Mouse (Mus musculus): ENCODE measurements around the gene Cryz.

Cryz gene

DNA sequence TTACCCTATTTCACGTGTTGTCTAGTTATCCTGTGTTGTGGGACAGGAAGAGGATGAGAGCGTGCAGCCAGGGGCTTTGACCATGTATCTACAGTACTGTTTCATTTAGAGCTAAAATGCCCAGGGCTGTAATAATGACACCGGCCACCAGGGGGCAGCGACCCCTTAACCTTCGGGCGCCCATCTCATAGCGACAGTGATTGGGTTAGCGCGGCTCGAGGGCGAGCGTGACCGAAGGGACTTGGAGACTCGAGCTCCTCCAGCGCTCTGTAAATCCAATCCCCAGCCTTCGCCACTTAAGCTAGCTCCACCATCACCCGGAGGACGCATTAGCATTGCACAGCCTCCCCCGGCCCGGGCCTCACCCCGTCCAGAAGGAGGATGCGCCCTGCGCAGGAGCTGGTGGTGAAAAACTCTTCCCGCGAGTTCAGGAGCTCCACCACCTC lies at the start of gene Cryz:
Gene Cryz, plus strand, starts transcription at position 224 of the 446 bp plus-strand sequence.
- peak; percentile 86 to 95 for DNase-seq (ENCODE audit: low spot score in 2 of 2)

DNA sequence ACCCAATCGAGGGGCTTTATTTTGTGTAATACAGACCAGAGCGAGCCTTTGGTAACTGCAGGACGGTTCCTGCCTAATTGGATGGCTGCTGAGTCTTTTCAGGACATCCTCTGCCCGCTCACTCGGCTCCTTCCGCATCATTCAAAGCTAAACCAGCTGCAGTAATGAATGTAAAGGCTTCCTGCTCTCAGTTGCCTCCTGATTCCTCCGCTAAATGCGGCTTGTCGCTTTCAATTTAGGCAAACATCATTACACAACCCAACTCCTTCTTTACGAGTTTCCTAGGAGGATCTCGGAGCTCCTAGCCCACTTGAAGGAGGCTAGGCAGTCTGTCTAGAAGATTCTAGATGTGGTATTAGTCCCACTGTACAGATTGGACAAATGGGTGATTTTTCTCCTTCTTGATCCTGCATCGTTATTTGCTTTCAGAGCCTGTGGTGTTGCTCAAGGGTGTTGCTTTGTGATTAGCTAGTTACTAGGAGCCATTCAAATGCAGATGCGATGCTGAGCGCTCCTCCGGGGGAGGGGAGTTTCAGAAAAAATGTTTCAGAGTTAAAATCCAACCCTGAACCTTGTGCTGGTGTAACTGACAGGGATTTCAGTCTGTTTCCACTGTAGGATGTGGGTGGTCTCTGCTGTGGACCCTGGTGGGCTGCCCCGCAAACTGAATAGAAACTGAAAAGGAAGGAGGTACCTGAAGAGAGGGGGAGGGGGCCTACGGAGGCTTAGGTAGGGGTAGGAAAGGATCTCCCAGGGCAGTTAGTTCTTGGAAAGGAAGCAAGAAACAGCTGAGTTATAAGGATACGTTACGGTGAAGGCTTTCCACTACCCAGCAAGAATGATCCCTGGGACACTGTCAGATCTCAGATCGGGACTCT lies 48.7 kb upstream of the Cryz start:
- DNase-seq (ENCODE audit: low spot score in 2 of 2): no peak

DNA sequence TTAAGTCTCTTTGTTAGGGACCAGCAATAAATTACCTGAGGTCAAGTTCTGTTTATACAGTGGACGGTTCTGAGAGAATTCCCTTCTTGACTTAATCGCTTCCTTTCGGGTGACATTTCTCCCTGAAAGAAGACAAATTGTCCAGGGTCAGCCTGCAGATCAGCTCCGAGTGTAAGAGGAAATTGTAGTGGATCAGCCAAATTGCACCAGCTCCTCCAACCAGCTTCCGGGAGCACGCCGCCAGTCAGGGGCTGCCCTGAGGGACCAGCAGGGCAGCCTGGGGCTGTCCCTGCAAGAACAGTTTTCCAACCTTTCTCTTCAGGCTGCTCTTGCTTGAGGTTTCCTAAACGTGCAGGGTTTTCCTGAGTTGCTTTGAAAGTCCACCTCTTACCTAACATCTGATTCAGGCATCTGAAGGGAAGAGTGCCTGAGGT lies 47.6 kb upstream of the Cryz start:
- DNase-seq (ENCODE audit: low spot score in 2 of 2): no peak

DNA sequence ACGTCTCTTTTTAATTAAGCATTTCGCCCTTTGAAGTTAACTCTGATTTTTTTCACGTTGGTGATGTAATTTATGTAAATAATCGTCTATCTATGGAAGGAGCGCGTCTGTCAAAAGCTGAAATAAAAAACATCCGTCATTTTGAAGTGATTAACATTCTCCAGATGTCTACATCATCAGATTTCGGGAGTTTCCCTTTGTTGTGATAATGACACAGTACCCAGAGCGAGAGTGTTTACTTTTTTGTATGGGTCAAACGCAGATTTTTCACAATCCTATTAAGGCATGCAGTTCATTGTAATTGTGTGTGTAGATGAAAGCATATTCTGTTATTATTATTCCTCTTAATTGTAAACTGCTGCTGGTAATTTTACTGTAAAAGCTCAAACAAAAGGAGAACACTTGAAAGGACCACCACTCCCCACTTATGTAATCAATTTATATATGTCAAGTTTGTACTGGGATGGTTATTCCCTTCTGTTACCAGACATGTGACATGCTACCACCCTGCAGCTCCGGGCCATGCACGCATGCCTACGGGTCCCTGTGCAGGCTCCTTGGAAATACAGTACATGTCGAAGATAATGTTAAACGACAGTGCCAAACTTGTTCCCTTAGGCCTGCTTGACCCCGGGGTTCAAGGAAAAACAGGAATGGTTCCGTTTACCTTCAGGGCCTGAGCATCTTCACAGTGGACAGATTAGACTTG lies 46.0 kb upstream of the Cryz start:
- DNase-seq (ENCODE audit: low spot score in 2 of 2): no peak

DNA sequence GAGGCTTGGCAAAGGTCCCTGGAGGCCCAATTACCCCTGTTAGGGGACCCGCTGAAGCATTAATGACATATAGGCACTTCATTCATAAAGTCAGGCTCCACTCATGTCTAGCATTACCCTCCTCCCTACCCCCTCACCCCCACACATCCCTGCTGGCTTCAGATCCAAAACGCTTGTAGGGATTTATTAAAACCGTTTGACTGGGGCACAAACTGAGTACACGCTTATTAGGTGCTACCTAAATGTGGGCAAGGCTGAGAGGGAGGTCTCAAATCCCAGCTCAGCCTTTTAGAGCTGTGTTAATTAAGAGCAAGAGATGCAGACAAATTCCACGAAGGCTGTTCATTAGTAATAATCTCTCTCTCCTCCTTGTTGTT lies 45.5 kb upstream of the Cryz start:
- no peak for DNase-seq (ENCODE audit: low spot score in 2 of 2)

DNA sequence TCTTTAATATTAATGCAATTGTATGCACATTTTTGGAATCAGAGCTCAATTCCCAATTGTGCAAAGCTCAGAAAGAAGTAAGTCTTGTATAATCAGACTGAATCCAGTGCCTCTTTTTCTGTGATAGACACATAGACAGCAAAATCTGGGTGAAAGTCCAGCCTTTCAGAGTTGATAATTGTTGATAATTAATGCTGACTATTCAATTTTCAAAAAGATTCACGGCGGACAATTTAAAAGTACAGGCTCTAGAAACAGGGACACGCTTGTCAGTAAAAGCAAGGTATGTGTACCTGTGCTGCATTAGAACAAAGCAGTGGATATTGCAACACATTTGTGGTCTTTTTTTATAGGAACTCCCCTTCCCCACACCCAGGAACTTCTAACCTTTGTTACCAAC lies 34.3 kb upstream of the Cryz start:
- no peak for DNase-seq (ENCODE audit: low spot score in 2 of 2)

DNA sequence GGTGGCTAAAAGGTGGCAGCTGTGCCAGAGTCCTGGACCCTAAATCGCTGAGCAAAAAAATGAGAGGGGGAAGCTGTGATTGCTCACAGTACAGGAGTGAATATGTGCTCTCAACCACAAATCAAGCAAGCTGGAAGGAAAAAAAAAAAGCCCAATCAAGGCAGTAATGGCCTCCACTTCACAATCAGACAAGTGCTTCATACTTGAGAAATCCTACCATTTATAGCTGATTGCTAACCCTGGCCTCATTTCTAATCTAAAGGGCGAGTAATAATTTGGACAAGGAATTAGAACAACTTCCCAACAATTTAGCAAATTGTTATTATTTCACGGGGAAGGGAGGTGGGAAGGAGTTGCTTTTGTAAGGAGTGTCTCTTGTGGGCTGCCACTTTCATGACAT lies 31.1 kb upstream of the Cryz start:
- DNase-seq (ENCODE audit: low spot score in 2 of 2): no peak

DNA sequence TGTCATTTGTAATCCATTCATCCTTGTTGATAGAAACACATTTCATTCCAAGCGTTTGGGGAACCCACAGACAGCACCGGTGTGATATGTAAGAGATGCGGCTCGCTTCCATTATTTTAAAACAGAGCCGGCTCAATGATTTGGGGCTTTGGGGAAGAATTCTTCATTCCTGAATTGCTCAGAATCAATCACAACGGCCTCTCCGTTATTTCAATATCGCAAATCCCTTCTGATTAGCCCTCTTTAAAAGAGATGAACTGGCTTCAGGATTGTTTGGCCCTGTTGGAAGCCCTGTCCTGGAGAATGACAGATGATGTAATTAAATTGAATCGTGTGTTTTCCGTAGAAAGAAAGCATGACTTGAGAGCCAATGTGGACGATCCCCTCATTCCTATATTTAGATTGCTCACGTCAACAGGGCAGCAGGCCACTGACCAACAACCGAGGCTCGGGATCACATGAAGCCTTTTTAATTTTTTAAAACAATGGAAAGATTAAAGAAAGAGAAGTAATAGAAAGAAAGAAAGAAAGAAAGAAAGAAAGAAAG lies 26.4 kb upstream of the Cryz start:
- DNase-seq (ENCODE audit: low spot score in 2 of 2): no peak

DNA sequence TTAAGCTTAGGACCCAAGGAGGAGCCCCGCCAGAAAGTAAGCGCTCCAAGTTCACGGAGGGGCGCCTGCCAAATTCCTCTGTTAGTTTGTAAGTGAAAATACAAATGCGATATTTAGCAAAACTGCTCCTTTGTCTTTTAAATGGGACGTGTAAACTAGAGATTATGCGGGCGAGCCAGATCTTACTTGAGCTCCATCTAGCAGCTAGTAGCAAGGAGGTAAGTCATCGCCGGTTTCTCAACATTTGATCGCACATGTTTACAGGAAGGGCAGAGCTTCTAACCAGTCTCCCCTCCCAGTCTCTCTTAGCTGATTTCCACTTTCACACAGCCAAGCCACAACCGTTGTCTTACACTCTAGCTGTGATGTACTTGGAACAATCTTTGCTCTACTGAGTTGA lies 25.7 kb upstream of the Cryz start:
- no peak for DNase-seq (ENCODE audit: low spot score in 2 of 2)

DNA sequence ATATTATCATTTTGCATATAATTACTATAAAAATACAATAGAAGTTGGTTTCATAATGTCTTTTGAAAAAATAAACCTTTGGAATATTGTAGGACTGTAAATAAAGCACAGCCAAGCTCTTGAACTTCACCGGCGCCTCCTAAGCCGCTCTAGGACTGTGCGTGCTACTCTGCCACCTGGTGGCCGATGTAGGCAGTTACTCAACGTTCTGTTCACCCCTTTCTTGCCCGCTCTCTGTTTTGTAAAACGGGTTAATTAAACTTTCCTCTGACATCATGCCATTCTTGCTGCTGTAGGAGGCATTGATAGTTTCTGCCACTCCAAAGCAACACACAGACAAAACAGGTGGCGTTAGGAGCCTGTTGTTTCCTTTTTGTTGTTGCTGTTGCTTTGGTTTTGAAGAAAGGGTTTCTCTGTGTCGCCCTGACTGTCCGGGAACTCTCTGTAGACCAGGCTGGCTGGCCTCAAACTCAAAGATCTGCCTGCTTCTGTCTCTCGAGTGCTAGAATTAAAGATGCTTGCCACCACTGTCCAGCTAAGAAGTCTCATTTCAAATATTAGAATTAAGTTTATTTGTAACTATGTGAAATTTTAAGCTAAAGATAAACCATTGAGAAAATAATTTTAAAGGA lies 24.1 kb upstream of the Cryz start:
- peak; percentile 34 to 77 for DNase-seq (ENCODE audit: low spot score in 2 of 2)

DNA sequence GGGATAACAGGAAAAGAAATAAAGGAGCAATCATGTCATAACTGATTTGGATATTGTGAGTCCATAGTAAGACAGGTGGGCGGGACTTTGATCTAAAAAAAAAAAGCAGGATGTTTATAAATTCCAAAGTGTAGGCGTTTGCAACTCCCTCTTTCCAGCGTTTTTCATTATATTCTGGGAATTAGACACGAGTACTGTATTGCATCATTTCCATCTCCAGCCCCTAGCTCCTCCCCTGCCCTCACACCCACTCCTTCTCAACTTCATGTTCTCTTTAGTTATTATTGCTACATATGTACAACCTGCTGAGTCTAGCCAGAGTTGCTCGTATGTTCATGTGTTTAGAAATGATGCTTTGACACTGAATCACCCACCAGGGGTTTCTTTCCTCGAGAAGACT lies 22.8 kb upstream of the Cryz start:
- DNase-seq (ENCODE audit: low spot score in 2 of 2): no peak

DNA sequence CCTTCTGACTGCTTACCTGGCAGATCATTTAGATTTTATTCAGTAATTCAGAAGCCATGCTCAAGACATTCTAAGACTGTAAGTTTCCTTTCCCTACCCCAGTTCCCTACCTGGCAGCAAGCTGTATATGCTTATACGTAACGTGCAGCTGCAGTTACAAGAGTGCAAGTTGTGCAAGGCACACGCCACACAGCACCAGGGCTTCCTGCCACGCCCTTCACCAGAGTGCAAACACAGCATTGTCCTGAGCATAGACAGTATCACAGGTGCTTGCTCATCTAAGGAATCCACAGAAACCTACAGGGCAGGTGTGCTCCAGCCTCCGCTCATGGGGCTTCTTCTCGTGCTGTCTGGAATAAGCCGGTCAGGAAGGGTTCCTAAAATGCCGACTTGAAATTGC lies 18.6 kb upstream of the Cryz start:
- no peak for DNase-seq (ENCODE audit: low spot score in 2 of 2)

DNA sequence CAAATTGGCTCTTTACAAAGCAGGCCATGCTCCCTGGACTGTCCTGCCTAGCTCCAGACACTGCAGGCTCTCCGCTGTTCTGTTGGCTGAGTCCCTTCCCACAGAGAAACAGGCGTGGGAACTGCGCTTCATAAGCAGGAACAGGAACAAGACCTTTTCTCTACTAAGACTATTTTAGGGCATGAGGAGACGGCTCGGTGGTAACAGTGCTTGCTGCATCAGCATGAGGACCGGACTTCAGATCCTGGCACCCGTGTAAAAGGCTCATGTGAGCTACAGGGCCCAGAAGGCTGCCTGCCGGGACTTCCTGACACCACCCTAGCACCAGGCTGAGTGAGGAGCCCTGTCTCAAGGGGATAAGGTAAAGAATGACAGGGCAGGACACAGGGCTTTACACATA lies 12.2 kb upstream of the Cryz start:
- no peak for DNase-seq (ENCODE audit: low spot score in 2 of 2)

DNA sequence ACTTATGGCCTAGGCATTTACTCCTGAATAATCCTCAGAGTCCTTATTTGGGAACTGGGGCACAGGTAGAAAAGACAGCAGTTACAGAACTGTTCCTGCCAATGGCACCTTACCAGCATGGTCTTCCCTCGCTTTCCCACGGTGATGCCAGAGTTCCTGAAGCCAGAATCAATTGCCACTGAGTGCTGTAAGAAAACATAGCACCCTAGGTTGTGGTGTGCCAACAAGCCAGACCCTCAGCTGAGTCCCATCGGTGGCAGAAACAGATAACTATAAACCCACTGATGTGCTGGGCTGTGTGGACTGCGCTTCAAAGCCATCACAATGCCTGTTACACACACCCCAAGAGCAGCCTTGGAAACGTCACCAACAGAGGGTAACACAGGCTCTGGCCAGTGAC lies 5.5 kb upstream of the Cryz start:
- no peak for DNase-seq (ENCODE audit: low spot score in 2 of 2)

DNA sequence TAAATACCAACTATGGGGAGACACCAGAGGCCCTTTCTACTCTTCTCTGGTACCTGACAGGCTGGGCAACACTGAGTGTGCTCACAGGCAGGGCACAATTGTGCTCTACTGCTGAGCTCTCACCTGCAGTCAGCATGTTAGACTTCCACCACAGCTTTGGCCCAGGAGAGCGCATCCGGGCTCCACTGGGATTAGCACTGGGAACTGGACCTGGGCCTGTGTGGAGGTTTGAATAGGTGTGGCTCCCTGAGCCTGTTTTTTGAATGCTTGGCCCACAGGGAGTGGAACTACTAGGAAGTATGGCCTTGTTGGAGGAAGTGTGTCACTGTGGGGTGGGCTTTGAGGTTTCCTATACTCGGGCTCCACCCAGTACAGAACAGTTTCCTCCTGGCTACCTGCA lies 4.9 kb upstream of the Cryz start:
- no peak for DNase-seq (ENCODE audit: low spot score in 2 of 2)

DNA sequence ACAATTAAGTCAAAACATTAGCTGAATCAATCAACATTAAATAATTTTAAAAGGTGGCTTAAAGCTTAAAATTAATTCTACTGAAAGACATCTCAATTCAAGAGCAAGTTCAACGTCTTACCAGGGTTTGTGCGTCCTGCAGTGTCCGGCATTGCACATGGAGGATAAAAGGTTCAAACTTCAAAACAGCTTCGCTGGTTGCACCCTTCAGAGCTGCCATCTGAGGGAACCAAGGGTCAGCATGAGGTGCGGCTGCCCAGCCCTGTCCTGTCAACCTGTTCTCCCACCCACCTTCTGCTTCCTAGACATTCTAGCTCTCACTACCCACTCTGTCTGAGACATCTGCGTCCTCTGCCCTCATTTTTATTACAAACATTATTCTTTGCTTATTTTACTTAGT lies 2.9 kb upstream of the Cryz start:
- no peak for DNase-seq (ENCODE audit: low spot score in 2 of 2)

DNA sequence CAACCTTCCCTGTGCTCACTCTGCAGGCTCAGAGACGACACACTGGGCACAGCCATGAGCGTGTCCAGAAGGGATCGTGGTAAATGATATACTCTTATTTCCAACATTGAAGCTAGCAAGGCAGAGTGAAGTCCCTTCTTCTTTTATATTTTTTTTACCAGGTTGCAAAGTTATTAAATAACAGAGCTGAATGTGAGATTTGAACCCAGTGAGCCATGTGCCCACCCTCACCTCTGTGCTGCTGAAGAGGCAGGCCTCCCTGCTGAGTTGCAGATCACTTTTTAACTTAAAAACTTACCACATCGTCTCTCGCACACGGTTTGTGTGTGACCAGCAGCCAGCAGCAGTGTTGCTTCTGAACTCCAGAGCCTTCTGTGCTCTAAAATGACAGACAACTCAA lies 2.4 kb upstream of the Cryz start:
- DNase-seq (ENCODE audit: low spot score in 2 of 2): no peak

DNA sequence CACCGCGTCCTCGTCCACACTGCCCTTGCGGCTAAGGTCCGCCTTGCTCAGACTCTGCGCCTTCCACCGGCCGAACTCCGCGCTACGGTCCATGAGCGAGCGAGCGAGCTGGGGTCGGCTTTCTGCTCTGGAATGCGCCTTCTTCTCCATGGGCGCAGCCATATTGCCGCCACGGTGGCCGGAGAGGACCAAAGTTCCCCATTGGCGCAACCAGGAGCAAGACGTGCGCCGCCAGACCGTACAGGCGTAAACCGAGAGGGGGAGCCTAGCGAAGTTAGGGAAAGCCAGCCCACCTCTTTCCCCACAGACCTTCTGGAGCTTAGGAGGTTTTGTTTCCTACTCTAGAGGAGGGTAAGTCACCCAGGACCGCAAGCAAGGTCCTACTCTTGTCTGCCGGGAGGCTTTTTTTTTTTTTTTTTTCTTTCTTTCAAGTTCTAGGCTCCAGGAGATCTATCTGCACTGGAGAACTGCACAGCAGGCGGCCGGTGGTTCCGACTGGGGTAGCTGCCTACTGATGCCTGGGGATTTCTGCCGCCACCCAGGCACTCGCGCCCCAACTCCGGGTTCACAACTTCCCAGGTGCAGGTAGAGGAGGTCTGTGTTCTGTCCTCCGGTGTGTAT lies 533 bp downstream of the Cryz start, which contains the start of gene Tyw3:
Gene Tyw3, minus strand, starts transcription at position 171 of the 621 bp plus-strand sequence.
- DNase-seq (ENCODE audit: low spot score in 2 of 2): peak; percentile 92 to 97

DNA sequence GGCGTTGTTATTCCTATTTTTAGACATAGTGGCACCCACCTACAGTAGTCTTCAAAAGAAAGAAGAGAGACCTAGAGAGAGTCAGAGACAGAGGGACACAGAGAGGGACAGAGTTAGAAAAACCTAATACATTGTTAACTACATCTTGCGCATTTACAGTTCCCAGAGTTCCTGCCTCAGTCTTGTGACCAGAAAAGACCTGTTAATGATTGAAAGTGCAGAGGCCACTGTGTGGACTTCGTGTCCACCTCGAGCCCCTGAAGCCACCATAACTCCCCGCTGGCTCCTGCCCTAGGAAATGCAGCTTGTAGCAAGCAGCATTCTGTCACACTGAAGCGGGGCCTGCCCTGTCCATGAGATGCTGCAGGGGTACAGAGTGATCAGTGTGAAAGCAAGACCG lies 1.1 kb downstream of the Cryz start:
- DNase-seq (ENCODE audit: low spot score in 2 of 2): no peak

DNA sequence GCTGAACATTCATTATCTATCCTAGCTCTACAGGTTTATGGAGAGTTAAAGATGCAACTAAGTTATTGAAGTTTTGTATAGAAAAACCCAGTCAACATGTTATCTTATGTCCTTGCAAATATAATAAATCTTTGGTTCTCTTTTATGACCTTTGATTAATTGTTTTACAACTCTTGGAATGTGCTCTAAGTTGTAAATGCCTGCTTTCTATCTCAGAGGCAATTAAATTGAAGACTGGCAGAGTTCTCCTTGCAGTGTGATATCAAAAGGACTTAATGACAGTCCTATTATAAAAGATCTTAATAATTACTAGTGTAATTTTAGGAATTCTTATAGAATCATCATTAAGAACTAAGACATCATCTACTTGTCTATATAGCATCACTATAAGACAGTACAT lies 5.6 kb downstream of the Cryz start:
- no peak for DNase-seq (ENCODE audit: low spot score in 2 of 2)

DNA sequence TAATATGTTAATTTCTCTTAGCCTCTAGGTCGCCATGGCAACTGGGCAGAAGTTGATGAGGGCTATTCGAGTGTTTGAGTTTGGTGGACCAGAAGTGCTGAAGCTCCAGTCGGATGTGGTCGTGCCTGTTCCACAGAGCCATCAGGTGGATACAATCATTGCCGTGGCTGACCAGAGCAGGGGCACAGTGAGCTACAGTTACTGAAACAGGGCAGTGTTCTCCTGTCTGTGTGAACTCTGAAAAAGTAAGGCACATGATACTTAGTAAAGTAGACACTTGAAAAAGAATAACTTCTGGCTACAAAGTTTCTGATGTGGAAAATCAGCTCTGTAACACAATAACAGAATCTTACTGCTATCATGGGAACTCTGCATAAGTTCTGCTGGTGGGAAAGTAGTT lies 8.4 kb downstream of the Cryz start:
- DNase-seq (ENCODE audit: low spot score in 2 of 2): no peak

DNA sequence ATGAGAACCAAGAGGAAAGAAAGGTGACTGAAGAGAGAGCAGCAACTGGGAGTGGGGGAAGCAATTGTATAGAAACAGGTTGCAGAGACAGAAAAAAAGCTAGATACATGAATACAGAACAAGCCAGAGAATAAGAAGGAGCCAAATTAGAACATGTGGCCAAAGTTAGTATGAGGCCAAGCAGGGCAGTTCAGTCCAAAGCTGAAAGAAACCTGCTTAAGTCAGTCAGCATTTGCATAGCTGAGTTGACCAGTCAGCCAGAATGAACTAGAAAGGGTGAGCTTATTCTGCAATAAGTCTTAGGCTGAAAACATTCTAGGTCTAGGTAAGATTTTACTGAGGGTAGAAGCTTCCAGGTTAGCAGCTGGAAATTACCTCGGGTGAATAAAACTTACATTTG lies 11.4 kb downstream of the Cryz start:
- no peak for DNase-seq (ENCODE audit: low spot score in 2 of 2)

Measured in spleen, postnatal 4 days (tissue).